Mouse (Mus musculus) forebrain, embryonic 12.5 days (tissue): ENCODE measurements around the gene Sec22b. TPM values are rescaled to one million over a fixed set of nuclear protein-coding genes. Genes with fewer than 3 reads are reported as not detected.

Experiments
- ATAC-seq: fragments of 200-750 bp; cut with Nextera tagmentation; 2 replicates; pipeline ENCODE4 v1.8.0; 2017; ENCODE audit warnings: moderate TSS enrichment; ENCODE audit not compliant: low FRiP score
- H3K27ac ChIP-seq: fragments of 300-500 bp; sonication (generic); 2 replicates; pipeline ENCODE4 v1.5.1; 2016; ENCODE audit warnings: mild to moderate bottlenecking
- H3K27me3 ChIP-seq: fragments of 300-500 bp; sonication (generic); 2 replicates; pipeline ENCODE4 v1.6.1; 2016; ENCODE audit warnings: mild to moderate bottlenecking
- H3K36me3 ChIP-seq: fragments of 300-500 bp; sonication (generic); replicated peaks from 2 replicates; pipeline ENCODE4 v1.6.1; 2016; ENCODE audit warnings: mild to moderate bottlenecking
- H3K4me1 ChIP-seq: fragments of 300-500 bp; sonication (generic); 2 replicates; pipeline ENCODE4 v1.6.1; 2016
- H3K4me2 ChIP-seq: fragments of 300-500 bp; sonication (generic); 2 replicates; pipeline ENCODE4 v1.6.1; 2016; ENCODE audit warnings: mild to moderate bottlenecking, moderate library complexity
- H3K4me3 ChIP-seq: fragments of 300-500 bp; sonication (generic); replicated peaks from 2 replicates; pipeline ENCODE4 v1.5.1; 2016; ENCODE audit warnings: mild to moderate bottlenecking
- H3K9ac ChIP-seq: fragments of 300-500 bp; sonication (generic); 2 replicates; pipeline ENCODE4 v1.6.1; 2016; ENCODE audit warnings: mild to moderate bottlenecking
- H3K9me3 ChIP-seq: fragments of 300-500 bp; sonication (generic); 2 replicates; pipeline ENCODE4 v1.6.1; 2016
- WGBS: fragments of 180-500 bp; shearing (Covaris S2); methylation state at CpG from one replicate; pipeline ENCODE4 v1.1.7; 2016; 5-methylcytosine and 5-hydroxymethylcytosine counted together
- polyA plus RNA-seq: library from polyadenylated mRNA; unstranded; fragments of >200 nt; fragmentation: Nextera tagmentation; extraction: Ambion mirVana; gene quantifications from 2 replicates; pipeline ENCODE4 v1.2.1, GENCODE M21; 2016

Sec22b gene
- polyA plus RNA-seq, 1 experiment from 2014 or later, result 107 TPM

- H3K36me3 ChIP-seq, result no peaks in the 10 kb centered on the region
- H3K4me2 ChIP-seq, result no peak overlapping the region
- H3K4me3 ChIP-seq, result no peak overlapping the region
- peaks cover 2% of the 10 kb centered on the region; the same call in 1 of the 2 replicates for H3K4me1 ChIP-seq
- H3K27me3 ChIP-seq, result no peaks in the 10 kb centered on the region
- no peaks in the 10 kb centered on the region for H3K9me3 ChIP-seq
- WGBS, result 83% methylated on average over 5 of the region's 5 CpGs
- ATAC-seq, result no peak
- no peak overlapping the region for H3K27ac ChIP-seq
- H3K9ac ChIP-seq, result no peak overlapping the region
Measured at GRCm38 (mm10) chr3:97949946-97950345, 49.0 kb downstream of the Sec22b start.

- Histone ChIP-seq H3K4me1 (peaks cover 2% of the 10 kb centered on the region; the same call in 1 of the 2 replicates), H3K27ac (no peak overlapping the region), H3K4me3 (no peak overlapping the region), H3K9me3 (no peaks in the 10 kb centered on the region), H3K27me3 (no peaks in the 10 kb centered on the region), H3K9ac (no peak overlapping the region), H3K36me3 (no peaks in the 10 kb centered on the region), H3K4me2 (no peak overlapping the region)
- ATAC-seq, result no peak
- WGBS, result 85% methylated on average over 3 of the region's 3 CpGs
Measured at GRCm38 (mm10) chr3:97951134-97951533, 50.1 kb downstream of the Sec22b start.

GRCm38 (mm10) chr3:97953196-97953595, 52.2 kb downstream of the Sec22b start:
- Histone ChIP-seq H3K9ac (no peak overlapping the region), H3K36me3 (no peaks in the 10 kb centered on the region), H3K4me2 (no peak overlapping the region), H3K27ac (no peak overlapping the region), H3K4me1 (no peaks in the 10 kb centered on the region), H3K27me3 (no peaks in the 10 kb centered on the region), H3K4me3 (no peak overlapping the region), H3K9me3 (no peaks in the 10 kb centered on the region)
- 76% methylated on average over 2 of the region's 2 CpGs for WGBS
- ATAC-seq, result no peak

GRCm38 (mm10) chr3:97956322-97956721, 55.3 kb downstream of the Sec22b start:
- H3K9ac ChIP-seq, result no peak overlapping the region
- H3K36me3 ChIP-seq, result no peaks in the 10 kb centered on the region
- H3K4me1 ChIP-seq, result peaks cover 8% of the 10 kb centered on the region
- no peak overlapping the region for H3K4me2 ChIP-seq
- no peak for ATAC-seq
- no peak overlapping the region for H3K27ac ChIP-seq
- no peaks in the 10 kb centered on the region for H3K9me3 ChIP-seq
- H3K27me3 ChIP-seq, result no peaks in the 10 kb centered on the region
- 54% methylated on average over 6 of the region's 6 CpGs for WGBS
- no peak overlapping the region for H3K4me3 ChIP-seq

- ATAC-seq, result no peak
- Histone ChIP-seq H3K9me3 (no peaks in the 10 kb centered on the region), H3K36me3 (no peaks in the 10 kb centered on the region), H3K27ac (no peak overlapping the region), H3K4me3 (no peak overlapping the region), H3K4me1 (peaks cover 9% of the 10 kb centered on the region), H3K4me2 (no peak overlapping the region), H3K27me3 (no peaks in the 10 kb centered on the region), H3K9ac (no peak overlapping the region)
- 58% methylated on average over 1 of the region's 1 CpGs for whole genome bisulfite sequencing
Measured at GRCm38 (mm10) chr3:97956926-97957325, 55.9 kb downstream of the Sec22b start.

GRCm38 (mm10) chr3:97960783-97961594, 60.0 kb downstream of the Sec22b start:
- no peak overlapping the region for H3K27ac ChIP-seq
- H3K27me3 ChIP-seq, result no peaks in the 10 kb centered on the region
- no peak overlapping the region for H3K4me2 ChIP-seq
- H3K4me3 ChIP-seq, result no peak overlapping the region
- H3K9ac ChIP-seq, result no peak overlapping the region
- 0 out of 2 replicates have a peak, but pooled peaks have one; percentile 30 for ATAC-seq
- WGBS, result 57% methylated on average over 14 of the region's 14 CpGs
- H3K9me3 ChIP-seq, result no peaks in the 10 kb centered on the region
- H3K36me3 ChIP-seq, result no peaks in the 10 kb centered on the region
- peaks cover 9% of the 10 kb centered on the region for H3K4me1 ChIP-seq

GRCm38 (mm10) chr3:97961962-97962361, 61.0 kb downstream of the Sec22b start:
- Histone ChIP-seq H3K27ac (no peak overlapping the region), H3K36me3 (no peaks in the 10 kb centered on the region), H3K4me2 (no peak overlapping the region), H3K4me3 (no peak overlapping the region), H3K4me1 (peaks cover 9% of the 10 kb centered on the region), H3K9ac (no peak overlapping the region), H3K9me3 (no peaks in the 10 kb centered on the region), H3K27me3 (no peaks in the 10 kb centered on the region)
- 82% methylated on average over 6 of the region's 6 CpGs for WGBS
- no peak for ATAC-seq

GRCm38 (mm10) chr3:97964878-97965353, 63.9 kb downstream of the Sec22b start:
- Histone ChIP-seq H3K9me3 (no peaks in the 10 kb centered on the region), H3K4me1 (peaks cover 9% of the 10 kb centered on the region), H3K4me2 (no peak overlapping the region), H3K36me3 (no peaks in the 10 kb centered on the region), H3K4me3 (no peak overlapping the region), H3K27ac (no peak overlapping the region), H3K27me3 (no peaks in the 10 kb centered on the region), H3K9ac (no peak overlapping the region)
- 81% methylated on average over 14 of the region's 14 CpGs for WGBS
- no peak for ATAC-seq

GRCm38 (mm10) chr3:97967627-97968026, 66.6 kb downstream of the Sec22b start:
- no peaks in the 10 kb centered on the region for H3K27me3 ChIP-seq
- H3K4me1 ChIP-seq, result peaks cover 9% of the 10 kb centered on the region; the same call in 1 of the 2 replicates
- no peaks in the 10 kb centered on the region for H3K9me3 ChIP-seq
- no peak overlapping the region for H3K4me2 ChIP-seq
- ATAC-seq, result no peak
- no peak overlapping the region for H3K9ac ChIP-seq
- H3K36me3 ChIP-seq, result no peaks in the 10 kb centered on the region
- H3K27ac ChIP-seq, result no peak overlapping the region
- no peak overlapping the region for H3K4me3 ChIP-seq
- 51% methylated on average over 2 of the region's 2 CpGs for WGBS

- WGBS, result 92% methylated on average over 2 of the region's 2 CpGs
Measured at GRCm38 (mm10) chr3:97968191-97968590, 67.2 kb downstream of the Sec22b start.

GRCm38 (mm10) chr3:97969019-97969418, 68.0 kb downstream of the Sec22b start:
- H3K36me3 ChIP-seq, result no peaks in the 10 kb centered on the region
- H3K4me1 ChIP-seq, result peaks cover 9% of the 10 kb centered on the region; the same call in 1 of the 2 replicates
- H3K4me2 ChIP-seq, result no peak overlapping the region
- no peak overlapping the region for H3K27ac ChIP-seq
- H3K4me3 ChIP-seq, result no peak overlapping the region
- H3K27me3 ChIP-seq, result no peaks in the 10 kb centered on the region
- no peak overlapping the region for H3K9ac ChIP-seq
- WGBS, result 80% methylated on average over 1 of the region's 1 CpGs
- no peak for ATAC-seq
- no peaks in the 10 kb centered on the region for H3K9me3 ChIP-seq

More at GRCm38 (mm10) chr3:97968191-97968590, 67.2 kb downstream of the Sec22b start:
- Histone ChIP-seq H3K27ac (no peak overlapping the region), H3K4me1 (peaks cover 9% of the 10 kb centered on the region; the same call in 1 of the 2 replicates), H3K4me3 (no peak overlapping the region), H3K4me2 (no peak overlapping the region), H3K27me3 (no peaks in the 10 kb centered on the region), H3K9ac (no peak overlapping the region), H3K36me3 (no peaks in the 10 kb centered on the region), H3K9me3 (no peaks in the 10 kb centered on the region)
- no peak for ATAC-seq

- H3K9me3 ChIP-seq, result 0 out of 2 replicates have a peak, but pooled peaks cover 3% of the 10 kb centered on the region
- H3K4me1 ChIP-seq, result peaks cover 9% of the 10 kb centered on the region; the same call in 1 of the 2 replicates
- no peak overlapping the region; the same call in 1 of the 2 replicates for H3K9ac ChIP-seq
- no peak overlapping the region for H3K27ac ChIP-seq
- no peaks in the 10 kb centered on the region for H3K27me3 ChIP-seq
- no peak overlapping the region for H3K4me3 ChIP-seq
- no peak overlapping the region for H3K4me2 ChIP-seq
- 27% methylated on average over 7 of the region's 7 CpGs for WGBS
- no peak for ATAC-seq
- no peaks in the 10 kb centered on the region for H3K36me3 ChIP-seq
Measured at GRCm38 (mm10) chr3:97971117-97971516, 70.1 kb downstream of the Sec22b start.
